ENCODE assay signal across 8 mouse cellular contexts in genomic region chr10:109010241-109011193, GRCm38 (mm10). TPM values are rescaled to one million over a fixed set of nuclear protein-coding genes. Genes with fewer than 3 reads are reported as not detected.
DNase-seq lines count a peak whose midpoint lies in the region; ATAC-seq and TF ChIP-seq lines count a peak whose summit lies in the region.

Syt1 (minus strand) TSS chr10:109010982.

- in situ Hi-C loops in ES-E14 (cut with MboI; ENCODE audit: low sequenced_read_pairs in 2 of 2, unreplicated experiment in 2 of 2) = no loop called here

- TF ChIP-seq CTCF in heart, postnatal 0 days (IDR thresholded peaks at IDR 0.05; ENCODE audit: low read depth) = no peak

- no peak within 1 kb of the TSS for H3K9ac ChIP-seq in ES-E14 (ENCODE audit: insufficient read depth, low read depth, low read length, poor library complexity, severe bottlenecking)
- peak within 1 kb of the TSS; percentile 50 for H3K9ac ChIP-seq in embryonic facial prominence, embryonic 14.5 days (ENCODE audit: low read depth, low read length)
- no peak within 1 kb of the TSS for H3K9ac ChIP-seq in heart, postnatal 0 days (replicated peaks; ENCODE audit: low read depth, low read length)

- no peak for TF ChIP-seq EP300 in heart, postnatal 0 days (IDR thresholded peaks at IDR 0.05; ENCODE audit: low read depth)

- 0 out of 4 replicates have a peak, but pooled peaks cover 0 to 2% of the 10 kb centered on the region in 2 experiments for H3K4me1 ChIP-seq in ES-E14 (ENCODE audit: control insufficient read depth in 2 of 2, insufficient read depth in 2 of 2, low read length in 2 of 2, poor library complexity in 1 of 2)
- H3K4me1 ChIP-seq in embryonic facial prominence, embryonic 14.5 days (ENCODE audit: control insufficient read depth, insufficient read depth, low read length) = peaks cover 15% of the 10 kb centered on the region
- H3K4me1 ChIP-seq in heart, postnatal 0 days (ENCODE audit: control insufficient read depth, insufficient read depth) = peaks cover 17% of the 10 kb centered on the region; the same call in 1 of the 2 replicates

- H3K4me3 ChIP-seq in ES-E14 (ENCODE audit: insufficient read depth in 1 of 2, low read depth in 1 of 2, low read length in 2 of 2, poor library complexity in 1 of 2, severe bottlenecking in 1 of 2) = peak within 1 kb of the TSS; percentile 47 to 73
- H3K4me3 ChIP-seq in embryonic facial prominence, embryonic 14.5 days (ENCODE audit: low read depth, low read length) = peak within 1 kb of the TSS; percentile 46
- peak within 1 kb of the TSS; percentile 38 for H3K4me3 ChIP-seq in heart, postnatal 0 days (ENCODE audit: low read depth, low read length)

- peak; percentile 65 for DNase-seq in ES-E14 (ENCODE audit: low read depth, low spot score)
- peak; percentile 51 for DNase-seq in adrenal gland, postnatal 25 days
- peak; percentile 92 for DNase-seq in embryonic facial prominence, embryonic 14.5 days (ENCODE audit: low spot score)
- DNase-seq in heart, postnatal 0 days (ENCODE audit: low spot score) = no peak
- peak; percentile 87 to 93 for DNase-seq in left cerebral cortex, adult 18-20 months (ENCODE audit: low spot score in 2 of 2)
- DNase-seq in right cerebral cortex, adult 2 months (ENCODE audit: low spot score in 2 of 2) = peak; percentile 90 to 95
- DNase-seq in spleen, adult 18-20 months = no peak

- peak within 1 kb of the TSS; percentile 82 for H3K4me2 ChIP-seq in embryonic facial prominence, embryonic 14.5 days (ENCODE audit: low read depth, low read length)
- H3K4me2 ChIP-seq in heart, postnatal 0 days (ENCODE audit: low read depth, low read length) = peak within 1 kb of the TSS; percentile 76

- H3K36me3 ChIP-seq in ES-E14 (ENCODE audit: control insufficient read depth, insufficient read depth, low read length, poor library complexity, severe bottlenecking) = no peaks in the 10 kb centered on the region
- H3K36me3 ChIP-seq in embryonic facial prominence, embryonic 14.5 days (ENCODE audit: control insufficient read depth, insufficient read depth, low read length) = no peaks in the 10 kb centered on the region
- no peaks in the 10 kb centered on the region for H3K36me3 ChIP-seq in heart, postnatal 0 days (replicated peaks; ENCODE audit: control insufficient read depth, insufficient read depth, low read length)

- H3K9me3 ChIP-seq in ES-E14 (ENCODE audit: control insufficient read depth, insufficient read depth, low read depth, low read length) = no peaks in the 10 kb centered on the region
- no peaks in the 10 kb centered on the region for H3K9me3 ChIP-seq in embryonic facial prominence, embryonic 14.5 days (ENCODE audit: control insufficient read depth, low read length)
- H3K9me3 ChIP-seq in heart, postnatal 0 days (replicated peaks; ENCODE audit: control insufficient read depth, low read length) = no peaks in the 10 kb centered on the region

- H3K27me3 ChIP-seq in embryonic facial prominence, embryonic 14.5 days (replicated peaks; ENCODE audit: control insufficient read depth, insufficient read depth, low read length) = peaks cover 30% of the 10 kb centered on the region
- peaks cover 31% of the 10 kb centered on the region for H3K27me3 ChIP-seq in heart, postnatal 0 days (ENCODE audit: control insufficient read depth, insufficient read depth, low read length)

- 2% methylated on average over 27 of the region's 37 CpGs for WGBS in embryonic facial prominence, embryonic 14.5 days
- 2% methylated on average over 37 of the region's 37 CpGs for WGBS in heart, postnatal 0 days

- ATAC-seq in embryonic facial prominence, embryonic 14.5 days (ENCODE audit: low read depth) = peak; percentile 99
- peak; percentile 77 for ATAC-seq in heart, postnatal 0 days (ENCODE audit: insufficient read depth, low read depth)
- peak; percentile 15; the same call in 1 of the 2 replicates for ATAC-seq in megakaryocyte, adult 5-6 weeks (ENCODE audit: poor library complexity, severe bottlenecking)

- no peak within 1 kb of the TSS for H3K27ac ChIP-seq in ES-E14 (ENCODE audit: insufficient read depth, low read depth, low read length, poor library complexity, severe bottlenecking)
- H3K27ac ChIP-seq in embryonic facial prominence, embryonic 14.5 days (replicated peaks; ENCODE audit: low read depth, low read length) = no peak within 1 kb of the TSS
- H3K27ac ChIP-seq in heart, postnatal 0 days (ENCODE audit: low read depth) = no peak within 1 kb of the TSS

TF ChIP-seq in ES-E14, 5 proteins besides CTCF, POLR2A, EP300 and RAD21:
- TF ChIP-seq ZNF384 (IDR thresholded peaks at IDR 0.05; ENCODE audit: low read depth, low read length) (no peak), CHD2 (IDR thresholded peaks at IDR 0.05; ENCODE audit: low read depth, low read length) (no peak), HCFC1 (IDR thresholded peaks at IDR 0.05; ENCODE audit: borderline replicate concordance, insufficient read depth, low read length) (no peak), ZC3H11A (IDR thresholded peaks at IDR 0.05; ENCODE audit: borderline replicate concordance, low read depth, low read length) (no peak), MAFK (IDR thresholded peaks at IDR 0.05; ENCODE audit: insufficient read depth, low read depth, low read length) (no peak)

RNA-seq across cellular contexts. Expression of gene Syt1, which starts in this region (rescaled TPM):
- 0.58 and 0.69 TPM in 2 replicates for total RNA-seq in ES-E14 (2012; rRNA removed)
- total RNA-seq in adrenal gland, postnatal 25 days (2021) = 8.8 and 12.4 TPM in 2 replicates
- 6.0 and 6.2 TPM in 2 replicates for polyA plus RNA-seq in embryonic facial prominence, embryonic 14.5 days (2014; fragmentation: Nextera tagmentation; extraction: Ambion mirVana)
- total RNA-seq in heart, postnatal 0 days (2014; rRNA removed; ENCODE audit: low replicate concordance) = not detected in 2 replicates
- 0.08 and 0.15 TPM in 2 replicates for polyA plus RNA-seq in heart, postnatal 0 days (2015; fragmentation: Nextera tagmentation; extraction: Ambion mirVana)
- total RNA-seq in left cerebral cortex, adult 18-20 months (2021) = 1,000 to 10,000 TPM; 1,148 to 1,163 TPM
- not detected in 2 replicates for total RNA-seq in megakaryocyte, adult 5-6 weeks (2015)
- not detected in 2 replicates for total RNA-seq in megakaryocyte, adult 5-6 weeks (2017)

Comparison
In these comparisons a context has a peak if more than half of its experiments do, and no peak if none do; other contexts are left out.
1. RNA of gene Syt1 (total RNA-seq): 1,148 to 1,163 TPM in left cerebral cortex, adult 18-20 months; 8.8 to 12.4 TPM in adrenal gland, postnatal 25 days, 0.58 to 0.69 TPM in ES-E14, not detected in heart, postnatal 0 days and not detected in megakaryocyte, adult 5-6 weeks; every median in the first group is over 10 times any median in the second.
2. Peak in DNase-seq and H3K4me3 ChIP-seq in ES-E14; RNA of the gene not detected or under 1 TPM.
3. Peak in ATAC-seq, H3K4me3 ChIP-seq and H3K4me2 ChIP-seq in heart, postnatal 0 days; RNA of the gene not detected or under 1 TPM.
4. Peak in ATAC-seq in megakaryocyte, adult 5-6 weeks; RNA of the gene not detected or under 1 TPM.
5. DNase-seq: peak in adrenal gland, postnatal 25 days (single experiment), embryonic facial prominence, embryonic 14.5 days (single experiment), left cerebral cortex, adult 18-20 months (2 of 2) and right cerebral cortex, adult 2 months (2 of 2); none in heart, postnatal 0 days (single experiment) and spleen, adult 18-20 months (0 of 2).
6. ATAC-seq: peak in every context shown above with its lines; median percentile 99 in embryonic facial prominence, embryonic 14.5 days; 77 in heart, postnatal 0 days; 15 in megakaryocyte, adult 5-6 weeks.
7. Peak in every context shown above with its lines, with median percentiles within 50 percentile points of each other: H3K4me3 ChIP-seq.